Mouse (Mus musculus): ENCODE results near the gene Rmnd1.

Rmnd1 gene

DNA sequence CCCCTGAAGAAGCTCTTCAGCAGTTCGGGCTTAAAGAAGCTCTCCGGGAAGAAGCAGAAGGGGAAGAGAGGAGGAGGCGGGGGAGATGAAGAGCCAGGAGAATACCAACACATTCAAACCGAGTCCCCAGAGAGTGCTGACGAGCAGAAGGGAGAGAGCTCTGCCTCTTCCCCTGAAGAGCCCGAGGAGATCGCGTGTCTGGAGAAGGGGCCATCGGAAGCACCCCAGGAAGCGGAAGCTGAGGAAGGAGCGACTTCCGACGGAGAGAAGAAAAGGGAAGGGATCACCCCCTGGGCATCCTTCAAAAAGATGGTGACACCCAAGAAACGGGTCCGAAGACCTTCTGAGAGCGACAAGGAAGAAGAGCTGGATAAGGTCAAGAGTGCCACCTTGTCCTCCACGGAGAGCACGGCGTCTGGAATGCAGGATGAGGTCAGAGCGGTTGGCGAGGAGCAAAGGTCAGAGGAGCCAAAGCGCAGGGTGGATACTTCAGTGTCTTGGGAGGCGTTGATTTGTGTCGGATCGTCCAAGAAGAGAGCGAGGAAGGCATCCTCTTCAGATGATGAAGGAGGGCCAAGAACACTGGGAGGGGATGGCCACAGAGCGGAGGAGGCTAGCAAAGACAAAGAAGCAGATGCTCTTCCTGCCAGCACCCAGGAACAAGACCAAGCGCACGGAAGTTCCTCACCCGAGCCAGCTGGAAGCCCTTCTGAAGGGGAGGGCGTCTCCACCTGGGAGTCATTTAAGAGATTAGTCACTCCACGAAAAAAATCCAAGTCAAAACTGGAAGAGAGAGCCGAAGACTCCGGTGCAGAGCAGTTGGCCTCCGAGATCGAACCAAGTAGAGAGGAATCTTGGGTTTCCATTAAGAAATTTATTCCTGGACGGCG lies 77.6 kb downstream of the Rmnd1 start:
- DNase-seq (ENCODE audit: low read depth) = no peak
